Mouse (Mus musculus): Measurements from ENCODE around the gene Grin2c. TPM values are rescaled to one million over a fixed set of nuclear protein-coding genes. Genes with fewer than 3 reads are reported as not detected.
A peak's percentile ranks its signal among the peaks of the same experiment; 100 is the strongest.

Grin2c gene
- polyA plus RNA-seq, 1 experiment: 4.8 TPM

DNA sequence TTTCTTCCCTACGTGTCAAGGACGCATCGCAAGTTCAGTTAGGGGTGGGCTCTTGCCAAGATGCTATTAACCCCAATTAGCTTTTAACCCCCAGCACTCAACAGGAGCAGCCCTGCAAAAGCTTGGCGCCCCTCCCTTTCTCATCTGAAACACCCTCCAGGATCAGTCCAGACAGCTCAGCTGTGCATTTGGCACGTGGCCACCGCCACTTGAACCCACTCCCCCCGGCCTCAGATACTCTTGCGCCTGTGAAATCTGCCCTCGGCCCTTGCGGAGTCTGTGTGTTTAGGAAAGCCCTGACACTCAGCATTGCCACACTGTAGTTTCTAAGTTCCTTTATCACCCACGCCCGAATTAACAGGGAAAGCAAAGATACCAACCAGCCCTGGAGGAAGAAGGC, 45.0 kb downstream of the Grin2c start:
- TF ChIP-seq POLR2A (IDR thresholded peaks at IDR 0.05; ENCODE audit: borderline replicate concordance, extremely low read depth, low read depth, low read length): no peak
- no peak for TF ChIP-seq CTCF (IDR thresholded peaks at IDR 0.05; ENCODE audit: insufficient read depth, low read length)
- WGBS: 45% methylated on average over 12 of the region's 12 CpGs
- DNase-seq: peak; percentile 17
- peaks cover 34% of the 10 kb centered on the region for H3K4me1 ChIP-seq (ENCODE audit: control insufficient read depth, insufficient read depth, low read length)
- H3K4me3 ChIP-seq (replicated peaks; ENCODE audit: extremely low read depth, low read depth, low read length): no peak overlapping the region

DNA sequence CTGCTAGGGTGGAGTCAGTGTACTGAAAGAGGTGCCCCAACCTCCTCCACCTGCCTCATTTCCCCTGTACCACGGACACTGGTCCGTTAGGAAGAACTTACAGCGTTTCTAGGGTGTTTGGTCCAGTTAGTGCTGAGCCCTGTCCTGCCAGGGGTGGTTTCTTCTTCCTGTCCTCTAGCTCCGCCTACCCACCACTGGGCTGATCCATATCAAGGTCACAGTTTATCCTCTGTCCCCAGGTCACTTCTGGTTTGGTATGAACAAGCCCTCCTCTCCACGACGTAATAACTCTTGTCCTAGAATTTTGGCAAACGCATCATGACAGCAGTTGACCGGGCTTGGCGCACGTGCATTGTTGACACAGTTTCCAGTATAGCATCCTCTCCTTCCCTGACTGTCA, 47.4 kb downstream of the Grin2c start:
- TF ChIP-seq CTCF (IDR thresholded peaks at IDR 0.05; ENCODE audit: insufficient read depth, low read length) (no peak), POLR2A (IDR thresholded peaks at IDR 0.05; ENCODE audit: borderline replicate concordance, extremely low read depth, low read depth, low read length) (no peak)
- 48% methylated on average over 10 of the region's 10 CpGs for WGBS
- Histone ChIP-seq H3K4me1 (ENCODE audit: control insufficient read depth, insufficient read depth, low read length) (peaks cover 32% of the 10 kb centered on the region), H3K4me3 (replicated peaks; ENCODE audit: extremely low read depth, low read depth, low read length) (no peak overlapping the region)
- peak; percentile 15 for DNase-seq

DNA sequence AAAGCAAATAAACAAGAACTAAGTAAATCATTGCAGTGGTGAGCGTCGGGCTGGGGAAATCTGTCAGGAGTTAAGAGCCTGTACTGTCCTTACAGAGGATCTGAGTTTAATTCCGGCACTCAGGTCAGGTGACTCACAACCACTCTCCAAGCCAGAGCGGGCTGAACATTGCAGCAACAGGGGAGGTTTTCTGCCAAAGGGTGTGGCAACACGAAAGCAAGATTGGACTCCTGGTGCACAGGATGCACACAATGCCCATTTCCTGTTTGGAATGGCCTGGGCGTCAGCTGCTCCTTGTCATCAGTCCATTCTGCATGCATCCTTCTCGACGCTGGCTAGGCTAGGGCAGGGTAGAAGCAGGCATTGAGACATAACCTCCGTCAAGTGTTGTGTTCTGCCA, 47.8 kb downstream of the Grin2c start:
- WGBS: 24% methylated on average over 9 of the region's 9 CpGs
- peak; percentile 59 for DNase-seq
- Histone ChIP-seq H3K4me1 (ENCODE audit: control insufficient read depth, insufficient read depth, low read length) (peaks cover 31% of the 10 kb centered on the region), H3K4me3 (replicated peaks; ENCODE audit: extremely low read depth, low read depth, low read length) (no peak overlapping the region)
- TF ChIP-seq POLR2A (IDR thresholded peaks at IDR 0.05; ENCODE audit: borderline replicate concordance, extremely low read depth, low read depth, low read length) (peak; percentile 35; the same call in 1 of the 2 replicates), CTCF (IDR thresholded peaks at IDR 0.05; ENCODE audit: insufficient read depth, low read length) (no peak)

DNA sequence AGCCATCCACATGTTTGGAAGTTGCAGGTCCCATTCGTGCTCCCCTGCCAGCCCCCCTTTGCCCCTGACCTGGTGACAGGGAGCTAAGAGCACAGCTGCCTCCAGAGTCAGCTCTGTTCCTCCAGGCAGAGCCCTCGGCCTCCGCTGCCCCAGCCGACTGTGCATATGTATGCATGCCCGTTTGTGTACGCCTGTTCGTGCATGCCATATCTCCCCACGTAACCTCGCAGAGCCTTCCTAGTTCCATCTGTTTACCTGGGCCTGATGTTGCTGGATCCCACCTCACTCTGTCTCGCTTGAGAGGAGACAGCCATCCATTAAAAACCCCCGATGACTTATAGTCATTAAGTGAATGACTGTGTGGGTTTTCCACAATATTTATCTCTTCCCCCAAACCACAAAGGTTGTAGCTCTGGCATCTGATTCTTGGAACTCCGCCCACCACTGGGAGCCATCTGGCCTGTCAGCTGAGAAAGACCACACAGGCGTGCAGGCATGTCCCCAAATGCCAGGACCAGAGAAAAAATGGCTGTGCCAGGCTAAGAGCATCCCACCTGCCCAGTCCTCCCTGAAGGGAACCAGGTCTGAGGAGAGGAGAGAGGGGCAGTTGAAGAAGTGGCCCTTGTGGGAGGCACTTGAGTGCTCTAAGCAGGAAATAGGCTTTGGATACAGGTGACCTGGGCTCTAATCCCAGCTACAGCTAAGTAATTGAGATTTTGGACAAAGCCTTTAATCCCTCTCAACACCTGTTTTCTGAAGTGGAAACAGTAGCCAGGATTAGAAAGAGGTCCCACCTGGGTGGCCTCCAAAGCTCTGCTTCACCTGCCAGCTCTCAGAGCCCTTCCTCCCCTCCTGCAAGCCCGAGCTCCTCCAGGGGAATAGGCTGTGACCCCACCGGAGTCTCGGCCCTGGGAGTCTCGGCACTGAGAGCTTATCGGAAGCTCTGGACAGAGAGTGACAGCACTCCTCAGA, 49.3 kb downstream of the Grin2c start:
- Histone ChIP-seq H3K4me3 (replicated peaks; ENCODE audit: extremely low read depth, low read depth, low read length) (no peak overlapping the region), H3K4me1 (ENCODE audit: control insufficient read depth, insufficient read depth, low read length) (peaks cover 19% of the 10 kb centered on the region)
- WGBS: 75% methylated on average over 18 of the region's 18 CpGs
- no peak for TF ChIP-seq POLR2A (IDR thresholded peaks at IDR 0.05; ENCODE audit: borderline replicate concordance, extremely low read depth, low read depth, low read length)
- TF ChIP-seq CTCF (IDR thresholded peaks at IDR 0.05; ENCODE audit: insufficient read depth, low read length): no peak
- DNase-seq: peak; percentile 34

DNA sequence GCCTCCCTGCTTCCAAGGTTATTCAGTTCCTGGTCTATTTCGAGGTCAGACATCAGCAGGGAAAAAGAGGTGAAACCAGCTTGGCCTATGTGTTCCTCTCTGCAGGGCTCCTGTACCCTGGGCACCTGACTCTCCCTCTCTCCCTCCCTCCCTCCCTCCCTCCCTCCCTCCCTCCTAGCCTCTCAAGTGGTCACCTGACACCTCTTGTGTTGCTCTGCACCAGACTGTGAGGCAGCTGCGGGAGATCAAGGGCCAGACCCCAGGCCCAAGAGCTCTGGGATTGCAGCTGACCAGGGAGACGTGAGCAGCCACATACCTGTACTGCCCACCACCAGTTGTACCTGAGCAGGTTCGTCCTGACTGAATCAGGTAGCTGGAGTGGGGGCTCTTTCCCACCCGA, 51.9 kb downstream of the Grin2c start:
- Histone ChIP-seq H3K4me3 (replicated peaks; ENCODE audit: extremely low read depth, low read depth, low read length) (no peak overlapping the region), H3K4me1 (ENCODE audit: control insufficient read depth, insufficient read depth, low read length) (peaks cover 16% of the 10 kb centered on the region)
- no peak for TF ChIP-seq CTCF (IDR thresholded peaks at IDR 0.05; ENCODE audit: insufficient read depth, low read length)
- no peak for TF ChIP-seq POLR2A (IDR thresholded peaks at IDR 0.05; ENCODE audit: borderline replicate concordance, extremely low read depth, low read depth, low read length)
- WGBS: 72% methylated on average over 5 of the region's 5 CpGs
- no peak for DNase-seq

DNA sequence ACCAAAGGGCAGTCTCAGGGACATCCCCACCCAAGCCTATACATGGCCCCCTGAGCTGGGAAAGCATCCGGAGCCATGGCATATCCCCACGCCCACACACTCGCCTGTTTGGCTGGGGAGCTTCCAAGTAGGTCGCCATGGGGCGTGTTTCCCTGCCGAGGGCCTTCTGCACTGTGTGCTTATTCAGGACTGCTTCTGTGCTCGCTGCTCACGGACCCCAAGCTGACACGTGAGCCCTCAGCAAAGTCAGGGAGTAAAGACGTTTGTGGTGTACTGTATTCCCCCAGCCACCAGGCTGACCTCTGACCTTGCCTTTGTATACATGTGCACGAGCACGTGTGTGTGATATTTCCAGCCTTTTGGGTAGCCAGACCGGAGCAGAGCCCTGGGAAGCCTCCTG, 54.9 kb downstream of the Grin2c start:
- 62% methylated on average over 13 of the region's 13 CpGs for WGBS
- no peak for DNase-seq
- H3K4me1 ChIP-seq (ENCODE audit: control insufficient read depth, insufficient read depth, low read length): no peaks in the 10 kb centered on the region
- no peak overlapping the region for H3K4me3 ChIP-seq (replicated peaks; ENCODE audit: extremely low read depth, low read depth, low read length)
- no peak for TF ChIP-seq CTCF (IDR thresholded peaks at IDR 0.05; ENCODE audit: insufficient read depth, low read length)
- no peak for TF ChIP-seq POLR2A (IDR thresholded peaks at IDR 0.05; ENCODE audit: borderline replicate concordance, extremely low read depth, low read depth, low read length)

DNA sequence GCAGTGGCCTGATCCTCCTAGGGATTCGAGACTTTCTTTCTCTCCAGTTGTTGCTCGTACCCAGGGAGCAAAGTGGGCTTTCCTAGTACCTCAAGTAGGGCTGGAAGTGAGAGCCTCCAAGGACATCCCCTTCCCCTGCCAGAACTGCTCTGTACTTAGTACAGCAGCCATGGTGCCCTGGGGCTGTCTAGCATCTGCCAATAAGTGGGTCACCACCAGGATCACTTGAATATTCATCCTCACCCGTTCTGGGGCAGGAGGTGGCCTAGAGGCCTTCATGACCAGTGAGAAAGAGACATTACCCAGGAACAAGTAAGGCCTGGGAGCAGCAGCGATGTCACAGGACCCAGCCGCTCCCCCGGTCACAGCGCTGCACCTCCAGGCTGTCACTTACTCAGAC, 57.1 kb downstream of the Grin2c start:
- no peak for DNase-seq
- TF ChIP-seq CTCF (IDR thresholded peaks at IDR 0.05; ENCODE audit: insufficient read depth, low read length): no peak
- TF ChIP-seq POLR2A (IDR thresholded peaks at IDR 0.05; ENCODE audit: borderline replicate concordance, extremely low read depth, low read depth, low read length): no peak
- Histone ChIP-seq H3K4me3 (replicated peaks; ENCODE audit: extremely low read depth, low read depth, low read length) (no peak overlapping the region), H3K4me1 (ENCODE audit: control insufficient read depth, insufficient read depth, low read length) (no peaks in the 10 kb centered on the region)
- WGBS: 89% methylated on average over 7 of the region's 7 CpGs

DNA sequence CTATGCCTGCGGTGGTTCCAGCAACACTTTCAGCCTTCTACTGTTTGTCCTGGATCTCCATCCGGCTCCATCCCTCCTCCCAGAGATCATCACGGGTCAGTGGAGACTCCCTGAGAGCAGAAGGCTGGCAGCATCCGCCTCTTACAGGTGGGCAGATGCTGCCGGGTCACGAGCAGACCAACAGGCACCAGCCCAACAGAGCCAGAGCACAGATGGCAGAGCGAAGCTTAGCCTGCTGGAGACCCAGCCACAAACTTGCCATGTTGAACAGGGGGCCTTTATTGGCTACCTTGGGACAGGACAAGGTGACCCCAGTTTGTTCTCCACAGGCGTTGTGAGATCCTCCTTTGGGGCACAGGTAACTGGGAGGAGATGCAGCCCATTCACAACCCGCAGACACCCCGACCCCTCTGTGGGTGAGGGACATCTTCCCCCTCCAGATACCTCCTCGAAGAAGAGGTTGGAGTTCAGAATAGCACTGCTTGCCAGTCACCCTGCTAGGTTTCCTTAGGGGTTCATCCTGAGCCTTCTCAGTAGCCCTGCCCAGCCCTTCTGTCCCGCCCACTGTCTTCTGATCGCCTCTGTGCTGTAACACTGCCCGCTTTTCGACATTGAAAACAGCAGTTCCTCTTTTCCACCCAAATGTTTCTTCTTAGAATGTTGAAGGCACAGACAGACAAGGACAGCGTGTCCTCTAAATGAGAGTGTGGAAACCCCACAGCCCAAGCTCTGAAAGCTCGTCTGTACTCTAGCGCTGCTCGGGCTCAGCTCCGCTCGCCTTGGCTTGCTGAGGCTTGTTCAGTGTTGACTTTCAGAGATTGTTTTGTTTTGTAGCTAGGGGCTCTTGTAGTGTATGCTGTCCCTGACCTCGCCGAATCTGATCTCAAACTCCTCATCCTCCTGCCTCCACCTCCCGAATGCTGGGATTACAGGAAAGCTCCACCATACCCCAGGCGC, 58.0 kb downstream of the Grin2c start:
- no peak for DNase-seq
- H3K4me3 ChIP-seq (replicated peaks; ENCODE audit: extremely low read depth, low read depth, low read length): no peak overlapping the region
- 83% methylated on average over 25 of the region's 25 CpGs for WGBS

DNA sequence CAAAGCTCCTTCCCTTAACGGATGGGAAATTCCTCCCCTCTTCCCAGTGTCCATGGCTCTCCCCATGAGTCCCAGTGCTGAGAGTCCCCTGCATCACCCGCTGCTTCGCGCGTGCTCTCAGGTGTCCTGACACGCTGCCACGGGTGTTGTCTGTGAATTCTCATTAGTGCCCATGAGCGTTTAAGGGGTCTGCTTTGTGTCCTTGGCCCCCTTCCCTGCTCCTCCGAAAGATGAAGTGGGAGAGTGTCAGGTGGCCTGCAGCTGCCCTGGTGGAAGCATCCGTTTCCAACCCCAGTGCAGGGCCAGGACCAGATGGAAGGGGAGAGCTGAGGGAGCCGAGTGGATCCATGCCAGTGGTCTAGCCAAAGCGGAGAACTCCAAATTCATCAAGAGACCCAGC, 58.9 kb downstream of the Grin2c start:
- DNase-seq: no peak
- Histone ChIP-seq H3K4me1 (ENCODE audit: control insufficient read depth, insufficient read depth, low read length) (no peaks in the 10 kb centered on the region), H3K4me3 (replicated peaks; ENCODE audit: extremely low read depth, low read depth, low read length) (no peak overlapping the region)
- no peak for TF ChIP-seq POLR2A (IDR thresholded peaks at IDR 0.05; ENCODE audit: borderline replicate concordance, extremely low read depth, low read depth, low read length)
- 93% methylated on average over 12 of the region's 12 CpGs for WGBS

More for the DNA sequence above, 58.0 kb downstream of the Grin2c start:
- TF ChIP-seq CTCF (IDR thresholded peaks at IDR 0.05; ENCODE audit: insufficient read depth, low read length): no peak
- no peak for TF ChIP-seq POLR2A (IDR thresholded peaks at IDR 0.05; ENCODE audit: borderline replicate concordance, extremely low read depth, low read depth, low read length)
- H3K4me1 ChIP-seq (ENCODE audit: control insufficient read depth, insufficient read depth, low read length): no peaks in the 10 kb centered on the region
